Mouse (Mus musculus) forebrain, embryonic 15.5 days (tissue): Measurements from ENCODE around the gene Doxl2. TPM values are rescaled to one million over a fixed set of nuclear protein-coding genes. Genes with fewer than 3 reads are reported as not detected.

Experiments
- ATAC-seq: fragments of 200-750 bp; cut with Nextera tagmentation; replicated peaks from 2 replicates; pipeline ENCODE4 v1.8.0; 2017; ENCODE audit warnings: mild to moderate bottlenecking, moderate TSS enrichment, moderate library complexity
- H3K27ac ChIP-seq: fragments of 300-500 bp; sonication (generic); replicated peaks from 2 replicates; pipeline ENCODE4 v1.5.1; 2015; ENCODE audit warnings: mild to moderate bottlenecking, inconsistent platforms
- H3K27me3 ChIP-seq: fragments of 300-500 bp; sonication (generic); 2 replicates; pipeline ENCODE4 v1.6.1; 2015; ENCODE audit warnings: inconsistent platforms
- H3K36me3 ChIP-seq: fragments of 300-500 bp; sonication (generic); 2 replicates; pipeline ENCODE4 v1.6.1; 2015; ENCODE audit warnings: mild to moderate bottlenecking, inconsistent platforms
- H3K4me1 ChIP-seq: fragments of 300-500 bp; sonication (generic); 2 replicates; pipeline ENCODE4 v1.6.1; 2015; ENCODE audit warnings: inconsistent platforms
- H3K4me2 ChIP-seq: fragments of 300-500 bp; sonication (generic); replicated peaks from 2 replicates; pipeline ENCODE4 v1.6.1; 2015; ENCODE audit warnings: mild to moderate bottlenecking, inconsistent platforms
- H3K4me3 ChIP-seq: fragments of 300-500 bp; sonication (generic); 2 replicates; pipeline ENCODE4 v1.5.1; 2015; ENCODE audit warnings: mild to moderate bottlenecking, inconsistent platforms
- H3K9ac ChIP-seq: fragments of 300-500 bp; sonication (generic); replicated peaks from 2 replicates; pipeline ENCODE4 v1.6.1; 2015; ENCODE audit warnings: mild to moderate bottlenecking, inconsistent platforms
- H3K9me3 ChIP-seq: fragments of 300-500 bp; sonication (generic); 2 replicates; pipeline ENCODE4 v1.6.1; 2016; ENCODE audit warnings: inconsistent platforms
- WGBS: fragments of 180-500 bp; shearing (Covaris S2); methylation state at CpG from one replicate; pipeline ENCODE4 v1.1.7; 2015; ENCODE audit warnings: mixed read lengths; 5-methylcytosine and 5-hydroxymethylcytosine counted together
- polyA plus RNA-seq: library from polyadenylated mRNA; unstranded; fragments of >200 nt; fragmentation: Nextera tagmentation; extraction: Ambion mirVana; gene quantifications from 2 replicates; pipeline ENCODE4 v1.2.1, GENCODE M21; 2015

The Doxl2 gene
- polyA plus RNA-seq, 1 experiment from 2014 or later: not detected

DNA sequence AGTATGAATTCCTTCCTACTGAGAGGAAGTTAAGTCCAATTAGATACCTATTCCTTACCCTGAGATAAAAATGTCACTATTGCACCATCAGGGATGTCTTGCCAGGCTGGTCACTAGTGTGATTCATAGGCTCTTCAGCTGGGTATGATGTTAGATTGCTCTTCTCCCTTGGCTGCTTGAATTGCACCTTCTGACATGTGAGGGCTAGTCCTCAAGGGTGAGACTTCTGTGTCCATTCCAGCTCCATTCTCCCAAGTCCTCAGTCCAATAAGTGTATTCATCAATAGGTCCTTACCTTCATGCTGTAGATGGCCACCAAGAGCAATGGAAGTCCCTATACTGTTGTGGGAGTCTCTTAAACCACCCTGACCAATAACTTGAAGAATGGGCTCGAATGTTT lies 4.9 kb downstream of the Doxl2 start:
- Histone ChIP-seq H3K9me3 (no peaks in the 10 kb centered on the region), H3K4me2 (no peak overlapping the region), H3K36me3 (no peaks in the 10 kb centered on the region), H3K27me3 (no peaks in the 10 kb centered on the region), H3K4me3 (no peak overlapping the region), H3K9ac (no peak overlapping the region), H3K4me1 (no peaks in the 10 kb centered on the region), H3K27ac (no peak overlapping the region)
- ATAC-seq: no peak
- 47% methylated on average over 1 of the region's 1 CpGs for WGBS

GRCm38 (mm10) chr6:48982305-48982704 lies 7.5 kb downstream of the Doxl2 start:
- Histone ChIP-seq H3K9me3 (no peaks in the 10 kb centered on the region), H3K9ac (no peak overlapping the region), H3K4me3 (no peak overlapping the region), H3K27ac (no peak overlapping the region), H3K36me3 (no peaks in the 10 kb centered on the region), H3K4me2 (no peak overlapping the region), H3K27me3 (no peaks in the 10 kb centered on the region), H3K4me1 (no peaks in the 10 kb centered on the region)
- no peak for ATAC-seq
- 76% methylated on average over 3 of the region's 3 CpGs for WGBS

GRCm38 (mm10) chr6:48986444-48986990 lies 11.8 kb downstream of the Doxl2 start, which contains the start of gene Svs1:
Gene Svs1, plus strand, starts transcription at chr6:48986861.
- WGBS: 66% methylated on average over 7 of the region's 7 CpGs
- Histone ChIP-seq H3K4me2 (no peak within 1 kb of the TSS), H3K36me3 (no peaks in the 10 kb centered on the region), H3K27ac (no peak within 1 kb of the TSS), H3K4me1 (no peaks in the 10 kb centered on the region), H3K4me3 (no peak within 1 kb of the TSS), H3K27me3 (no peaks in the 10 kb centered on the region), H3K9me3 (no peaks in the 10 kb centered on the region), H3K9ac (no peak within 1 kb of the TSS)
- ATAC-seq: no peak

- 88% methylated on average over 5 of the region's 5 CpGs for WGBS
- Histone ChIP-seq H3K36me3 (no peaks in the 10 kb centered on the region), H3K4me2 (no peak overlapping the region), H3K9me3 (no peaks in the 10 kb centered on the region), H3K4me3 (no peak overlapping the region), H3K4me1 (no peaks in the 10 kb centered on the region), H3K27me3 (no peaks in the 10 kb centered on the region), H3K9ac (no peak overlapping the region), H3K27ac (no peak overlapping the region)
- ATAC-seq: no peak
These were observed 15.2 kb downstream of the Doxl2 start for GRCm38 (mm10) chr6:48989971-48990370.

DNA sequence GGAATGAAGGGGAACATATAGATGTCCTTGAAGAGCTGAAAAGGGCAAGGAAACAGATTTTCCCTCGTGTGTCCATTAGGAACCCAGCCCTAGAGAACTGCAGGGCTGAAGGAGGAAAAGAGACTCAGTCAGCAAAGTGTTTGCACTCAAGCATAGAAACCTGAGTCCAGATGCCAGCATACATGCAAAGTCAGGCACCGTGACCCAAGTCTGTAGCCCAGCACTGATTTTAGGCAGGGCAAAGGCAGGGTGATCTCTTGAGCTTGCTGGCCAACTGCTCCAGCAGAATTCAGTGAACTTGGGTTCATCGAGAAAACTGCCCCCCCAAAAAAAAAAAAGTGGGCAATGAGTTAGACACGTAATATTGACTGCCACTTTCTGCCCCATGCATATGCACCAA lies 17.2 kb downstream of the Doxl2 start:
- no peak for ATAC-seq
- Histone ChIP-seq H3K9ac (no peak overlapping the region), H3K4me2 (no peak overlapping the region), H3K4me1 (no peaks in the 10 kb centered on the region), H3K27me3 (no peaks in the 10 kb centered on the region), H3K36me3 (no peaks in the 10 kb centered on the region), H3K9me3 (no peaks in the 10 kb centered on the region), H3K27ac (no peak overlapping the region), H3K4me3 (no peak overlapping the region)
- 76% methylated on average over 4 of the region's 4 CpGs for WGBS

DNA sequence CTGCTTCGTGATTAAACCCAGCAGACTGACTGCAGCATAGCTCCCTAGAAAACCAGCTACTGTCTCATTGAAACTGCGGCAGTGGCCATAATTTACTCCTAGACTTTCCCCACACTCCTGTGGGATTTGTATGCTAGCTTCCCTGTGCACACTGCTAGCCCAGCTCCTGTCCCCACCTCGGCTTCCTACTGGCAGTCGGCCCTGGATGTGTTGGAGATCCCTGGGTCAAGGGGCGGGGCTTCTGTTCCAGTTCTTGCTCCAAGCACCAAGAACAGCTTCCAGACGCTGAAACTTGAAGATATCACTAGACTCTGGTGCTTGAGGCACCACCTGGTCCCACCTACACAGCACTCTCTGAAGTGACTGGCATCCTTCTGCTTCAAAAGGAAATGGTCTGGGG lies 23.4 kb downstream of the Doxl2 start:
- no peak overlapping the region for H3K9ac ChIP-seq
- H3K27me3 ChIP-seq: no peaks in the 10 kb centered on the region
- H3K27ac ChIP-seq: no peak overlapping the region
- no peaks in the 10 kb centered on the region for H3K9me3 ChIP-seq
- no peak overlapping the region for H3K4me3 ChIP-seq
- H3K4me2 ChIP-seq: no peak overlapping the region
- no peak for ATAC-seq
- 75% methylated on average over 6 of the region's 6 CpGs for WGBS
- H3K36me3 ChIP-seq: no peaks in the 10 kb centered on the region
- H3K4me1 ChIP-seq: no peaks in the 10 kb centered on the region

GRCm38 (mm10) chr6:48998796-48999195 lies 24.0 kb downstream of the Doxl2 start:
- ATAC-seq: no peak

DNA sequence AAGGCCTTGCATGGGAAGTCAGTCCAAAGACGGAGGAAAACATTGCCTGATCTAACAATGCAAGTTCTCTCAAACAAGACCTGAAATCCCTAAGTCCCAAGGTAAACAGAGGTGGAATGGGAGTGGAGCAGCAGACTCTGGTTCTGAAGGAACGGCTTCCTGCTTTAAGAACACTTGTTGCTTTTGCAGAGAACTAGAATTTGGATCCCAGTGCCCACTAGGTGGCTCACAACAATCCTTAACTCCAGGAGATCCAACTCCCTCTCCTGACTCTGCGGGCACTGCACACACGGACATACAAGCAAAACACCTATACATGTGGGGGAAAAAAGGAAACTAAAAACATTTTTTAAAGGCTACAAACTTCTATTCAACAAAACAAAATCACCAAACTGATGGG lies 28.6 kb downstream of the Doxl2 start:
- WGBS: 48% methylated on average over 4 of the region's 4 CpGs

More at GRCm38 (mm10) chr6:48998796-48999195, 24.0 kb downstream of the Doxl2 start:
- no peak overlapping the region for H3K9ac ChIP-seq
- H3K4me3 ChIP-seq: no peak overlapping the region
- H3K27ac ChIP-seq: no peak overlapping the region
- WGBS: 90% methylated on average over 4 of the region's 4 CpGs
- no peaks in the 10 kb centered on the region for H3K36me3 ChIP-seq
- no peaks in the 10 kb centered on the region for H3K27me3 ChIP-seq
- H3K9me3 ChIP-seq: no peaks in the 10 kb centered on the region
- no peaks in the 10 kb centered on the region for H3K4me1 ChIP-seq
- no peak overlapping the region for H3K4me2 ChIP-seq

GRCm38 (mm10) chr6:49007981-49008380 lies 33.2 kb downstream of the Doxl2 start:
- Histone ChIP-seq H3K4me2 (peak overlapping the region; percentile 50), H3K27ac (no peak overlapping the region), H3K4me1 (peaks cover 9% of the 10 kb centered on the region; the same call in 1 of the 2 replicates), H3K27me3 (no peaks in the 10 kb centered on the region), H3K9me3 (no peaks in the 10 kb centered on the region), H3K36me3 (no peaks in the 10 kb centered on the region), H3K9ac (0 out of 2 replicates have a peak overlapping the region, but pooled peaks have one; percentile 16), H3K4me3 (peak overlapping the region; percentile 36)
- WGBS: under 1% methylated on average over 9 of the region's 9 CpGs
- 0 out of 2 replicates have a peak, but pooled peaks have one; percentile 38 for ATAC-seq

More for the DNA sequence above, 28.6 kb downstream of the Doxl2 start:
- no peak overlapping the region for H3K4me2 ChIP-seq
- ATAC-seq: no peak
- H3K9me3 ChIP-seq: no peaks in the 10 kb centered on the region
- no peak overlapping the region for H3K4me3 ChIP-seq
- H3K4me1 ChIP-seq: peaks cover 4% of the 10 kb centered on the region; the same call in 1 of the 2 replicates
- H3K27ac ChIP-seq: no peak overlapping the region
- no peaks in the 10 kb centered on the region for H3K36me3 ChIP-seq
- no peak overlapping the region for H3K9ac ChIP-seq
- H3K27me3 ChIP-seq: no peaks in the 10 kb centered on the region

DNA sequence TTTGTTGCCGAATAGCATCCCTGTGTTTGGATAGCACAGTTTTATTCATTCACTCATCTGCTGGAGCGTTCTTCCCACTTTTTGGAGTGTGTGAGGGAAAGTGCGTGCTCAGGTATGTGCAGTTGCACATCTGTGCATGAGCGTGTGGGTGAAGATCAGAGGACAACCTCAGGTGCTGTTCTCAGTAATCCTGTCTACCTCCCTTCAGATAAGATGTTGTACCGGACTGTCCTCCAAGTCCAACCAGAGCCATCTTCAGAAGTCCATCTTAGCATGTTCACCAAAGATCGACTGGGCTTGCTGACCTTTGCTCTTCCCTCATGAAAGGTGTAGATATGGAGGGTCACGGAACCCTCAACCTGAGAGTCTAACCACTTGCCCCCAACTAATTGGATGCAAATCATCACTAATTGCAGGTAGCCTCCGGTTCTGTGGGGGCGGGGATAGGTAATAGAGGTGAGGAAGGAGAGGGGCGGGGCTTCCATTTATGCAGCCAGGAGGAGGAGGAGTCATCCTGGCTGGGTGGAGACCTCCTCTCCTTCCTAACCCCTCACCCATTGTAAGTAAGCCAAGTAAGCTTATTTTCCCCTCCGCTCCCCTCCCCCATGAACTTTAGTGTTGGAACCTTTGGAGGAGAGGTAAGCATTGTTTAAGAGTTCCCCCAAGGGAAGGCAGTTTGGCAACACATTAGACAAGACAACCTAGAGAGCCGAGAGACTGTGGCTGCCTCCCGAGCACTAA lies 33.8 kb downstream of the Doxl2 start:
- Histone ChIP-seq H3K4me2 (peak overlapping the region; percentile 50), H3K4me3 (peak overlapping the region; percentile 36), H3K4me1 (peaks cover 9% of the 10 kb centered on the region; the same call in 1 of the 2 replicates), H3K36me3 (no peaks in the 10 kb centered on the region), H3K9ac (0 out of 2 replicates have a peak overlapping the region, but pooled peaks have one; percentile 16), H3K9me3 (no peaks in the 10 kb centered on the region), H3K27ac (no peak overlapping the region), H3K27me3 (no peaks in the 10 kb centered on the region)
- ATAC-seq: no peak
- WGBS: 17% methylated on average over 13 of the region's 13 CpGs

GRCm38 (mm10) chr6:49009161-49009555 lies 34.4 kb downstream of the Doxl2 start:
- Histone ChIP-seq H3K27ac (no peak overlapping the region), H3K4me3 (no peak overlapping the region), H3K27me3 (no peaks in the 10 kb centered on the region), H3K9me3 (no peaks in the 10 kb centered on the region), H3K9ac (no peak overlapping the region), H3K4me2 (peak overlapping the region; percentile 50; the same call in 1 of the 2 replicates), H3K36me3 (no peaks in the 10 kb centered on the region), H3K4me1 (peaks cover 9% of the 10 kb centered on the region; the same call in 1 of the 2 replicates)
- 15% methylated on average over 7 of the region's 7 CpGs for WGBS
- ATAC-seq: no peak

DNA sequence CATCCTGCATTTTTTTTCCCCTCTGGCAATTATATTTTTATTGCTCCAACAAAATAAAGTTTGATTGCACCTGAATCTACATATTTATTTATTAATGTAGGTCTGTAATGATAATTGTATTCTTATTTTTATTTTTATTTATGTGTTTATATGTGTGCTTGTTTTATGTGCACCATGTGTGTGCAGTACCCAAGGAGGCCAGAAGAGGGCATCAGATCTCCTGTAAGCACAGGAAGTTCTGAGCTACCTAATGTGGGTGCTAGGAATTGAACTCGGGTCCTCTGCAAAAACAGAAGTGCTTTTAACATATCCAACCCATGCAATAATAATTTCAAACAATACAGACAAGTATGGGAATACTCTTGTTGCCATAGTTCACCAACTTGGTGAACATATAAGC lies 34.9 kb downstream of the Doxl2 start:
- H3K4me1 ChIP-seq: peaks cover 9% of the 10 kb centered on the region; the same call in 1 of the 2 replicates
- no peak overlapping the region for H3K9ac ChIP-seq
- WGBS: 95% methylated on average over 1 of the region's 1 CpGs
- ATAC-seq: no peak
- no peaks in the 10 kb centered on the region for H3K36me3 ChIP-seq
- no peaks in the 10 kb centered on the region for H3K27me3 ChIP-seq
- no peaks in the 10 kb centered on the region for H3K9me3 ChIP-seq
- H3K4me2 ChIP-seq: no peak overlapping the region
- H3K27ac ChIP-seq: no peak overlapping the region
- no peak overlapping the region for H3K4me3 ChIP-seq
